Mouse (Mus musculus) lung, postnatal 0 days (tissue): ENCODE measurements at regions not wholly inside any gene's neighbourhood (a gene's known extent, or its start where the extent isn't known, plus 50 kb on each side); places are given as distances from the start of the nearest gene placed in this dataset.
"Not testable (repeated sequence)": the region's sequence is repeated elsewhere in the genome, so short reads cannot be mapped to it uniquely, and the experiment has no call there.

Experiments used
- ATAC-seq: fragments of 200-750 bp; cut with Nextera tagmentation; 2 replicates; pipeline ENCODE4 v1.8.0; 2017; ENCODE audit warnings: moderate library complexity
- DNase-seq: peaks from one replicate; pipeline ENCODE4 v3.0.0-alpha.2; 2016; ENCODE audit warnings: low spot score
- H3K27ac ChIP-seq: fragments of 300-500 bp; sonication (generic); 2 replicates; pipeline ENCODE4 v1.5.1; 2014; ENCODE audit warnings: antibody characterized with exemption, mild to moderate bottlenecking, low read length, mixed read lengths
- H3K27me3 ChIP-seq: fragments of 300-500 bp; sonication (generic); replicated peaks from 2 replicates; pipeline ENCODE4 v1.6.1; 2014; ENCODE audit warnings: low read length, mixed read lengths; ENCODE audit not compliant: insufficient read depth
- H3K36me3 ChIP-seq: fragments of 300-500 bp; sonication (generic); 2 replicates; pipeline ENCODE4 v1.6.1; 2014; ENCODE audit warnings: low read length, mixed read lengths; ENCODE audit not compliant: insufficient read depth
- H3K4me1 ChIP-seq: fragments of 300-500 bp; sonication (generic); 2 replicates; pipeline ENCODE4 v1.6.1; 2014; ENCODE audit warnings: antibody characterized with exemption, low read depth, low read length, mixed read lengths; ENCODE audit not compliant: insufficient read depth
- H3K4me2 ChIP-seq: fragments of 300-500 bp; sonication (generic); replicated peaks from 2 replicates; pipeline ENCODE4 v1.6.1; 2014; ENCODE audit warnings: low read depth, mild to moderate bottlenecking, low read length, moderate library complexity, mixed read lengths
- H3K4me3 ChIP-seq: fragments of 300-500 bp; sonication (generic); 2 replicates; pipeline ENCODE4 v1.5.1; 2014; ENCODE audit warnings: low read depth, low read length
- H3K9ac ChIP-seq: fragments of 300-500 bp; sonication (generic); replicated peaks from 2 replicates; pipeline ENCODE4 v1.6.1; 2014; ENCODE audit warnings: low read depth, mild to moderate bottlenecking
- H3K9me3 ChIP-seq: fragments of 300-500 bp; sonication (generic); 2 replicates; pipeline ENCODE4 v1.6.1; 2016; ENCODE audit warnings: low read length, mixed read lengths
- CTCF ChIP-seq: IDR thresholded peaks from 2 replicates; pipeline ENCODE4 v1.5.1; 2016; ENCODE audit warnings: antibody characterized with exemption, mild to moderate bottlenecking
- EP300 ChIP-seq: IDR thresholded peaks from 2 replicates; pipeline ENCODE4 v1.6.1; 2016; ENCODE audit warnings: antibody characterized with exemption, mild to moderate bottlenecking, control low read depth
- WGBS: fragments of 180-500 bp; shearing (Covaris S2); extraction: QIAGEN DNeasy Blood & Tissue Kit; methylation state at CpG from one replicate; pipeline ENCODE4 v1.1.7; 2014; 5-methylcytosine and 5-hydroxymethylcytosine counted together

GRCm38 (mm10) chr9:41426698-41427097 lies 265.2 kb upstream of the Ubash3b start:
- Histone ChIP-seq H3K9me3 (no peaks in the 10 kb centered on the region), H3K36me3 (no peaks in the 10 kb centered on the region)

GRCm38 (mm10) chr9:41425225-41425624 lies 263.7 kb upstream of the Ubash3b start:
- TF ChIP-seq CTCF (no peak), EP300 (no peak)
- Histone ChIP-seq H3K36me3 (no peaks in the 10 kb centered on the region), H3K27ac (no peak overlapping the region), H3K27me3 (no peaks in the 10 kb centered on the region), H3K4me2 (no peak overlapping the region), H3K9me3 (no peaks in the 10 kb centered on the region), H3K9ac (no peak overlapping the region), H3K4me3 (no peak overlapping the region), H3K4me1 (no peaks in the 10 kb centered on the region)
- DNase-seq, result no peak
- WGBS, result 91% methylated on average over 6 of the region's 6 CpGs
- no peak for ATAC-seq

More at GRCm38 (mm10) chr9:41426698-41427097, 265.2 kb upstream of the Ubash3b start:
- Histone ChIP-seq H3K4me1 (no peaks in the 10 kb centered on the region), H3K4me2 (no peak overlapping the region), H3K27ac (no peak overlapping the region), H3K27me3 (no peaks in the 10 kb centered on the region), H3K9ac (no peak overlapping the region), H3K4me3 (no peak overlapping the region)
- DNase-seq (no peak), ATAC-seq (no peak)
- WGBS, result 73% methylated on average over 7 of the region's 7 CpGs
- TF ChIP-seq EP300 (no peak), CTCF (no peak)

- Histone ChIP-seq H3K27ac (no peak overlapping the region), H3K4me2 (no peak overlapping the region), H3K36me3 (no peaks in the 10 kb centered on the region), H3K9me3 (no peaks in the 10 kb centered on the region), H3K4me3 (no peak overlapping the region), H3K27me3 (no peaks in the 10 kb centered on the region), H3K4me1 (no peaks in the 10 kb centered on the region), H3K9ac (no peak overlapping the region)
- TF ChIP-seq CTCF (no peak), EP300 (no peak)
- no peak for ATAC-seq
- WGBS, result 59% methylated on average over 3 of the region's 3 CpGs
- DNase-seq, result no peak
These were observed 252.3 kb upstream of the Ubash3b start for GRCm38 (mm10) chr9:41413791-41414190.

GRCm38 (mm10) chr9:41413091-41413490 lies 251.6 kb upstream of the Ubash3b start:
- H3K9ac ChIP-seq, DNase-seq, H3K4me2 ChIP-seq, H3K27ac ChIP-seq, H3K4me1 ChIP-seq, H3K36me3 ChIP-seq, H3K9me3 ChIP-seq, ATAC-seq, H3K4me3 ChIP-seq, H3K27me3 ChIP-seq: not testable (repeated sequence)

- no peaks in the 10 kb centered on the region for H3K27me3 ChIP-seq
- no peaks in the 10 kb centered on the region for H3K36me3 ChIP-seq
- no peak overlapping the region for H3K4me2 ChIP-seq
- H3K9ac ChIP-seq, result no peak overlapping the region
- DNase-seq (no peak), ATAC-seq (no peak)
- H3K9me3 ChIP-seq, result no peaks in the 10 kb centered on the region
- no peak for TF ChIP-seq EP300
- no peak for TF ChIP-seq CTCF
- H3K4me1 ChIP-seq, result no peaks in the 10 kb centered on the region
- 39% methylated on average over 5 of the region's 5 CpGs for WGBS
- no peak overlapping the region for H3K27ac ChIP-seq
- no peak overlapping the region for H3K4me3 ChIP-seq
These were observed 250.8 kb upstream of the Ubash3b start for GRCm38 (mm10) chr9:41412174-41412757.

- H3K9me3 ChIP-seq, result no peaks in the 10 kb centered on the region
- no peak overlapping the region for H3K27ac ChIP-seq
- TF ChIP-seq CTCF, result no peak
- TF ChIP-seq EP300, result no peak
- no peaks in the 10 kb centered on the region for H3K36me3 ChIP-seq
- no peak for ATAC-seq
- H3K4me3 ChIP-seq, result no peak overlapping the region
- DNase-seq, result no peak
- H3K9ac ChIP-seq, result no peak overlapping the region
- WGBS, result 25% methylated on average over 2 of the region's 2 CpGs
- H3K4me1 ChIP-seq, result no peaks in the 10 kb centered on the region
- H3K4me2 ChIP-seq, result no peak overlapping the region
- no peaks in the 10 kb centered on the region for H3K27me3 ChIP-seq
These were observed 246.8 kb upstream of the Ubash3b start for GRCm38 (mm10) chr9:41408301-41408700.

GRCm38 (mm10) chr9:41407078-41407477 lies 245.6 kb upstream of the Ubash3b start:
- Histone ChIP-seq H3K36me3 (no peaks in the 10 kb centered on the region), H3K4me1 (no peaks in the 10 kb centered on the region), H3K4me3 (no peak overlapping the region), H3K4me2 (no peak overlapping the region), H3K9me3 (no peaks in the 10 kb centered on the region), H3K27me3 (no peaks in the 10 kb centered on the region), H3K27ac (no peak overlapping the region), H3K9ac (no peak overlapping the region)
- no peak for TF ChIP-seq EP300
- TF ChIP-seq CTCF, result no peak
- DNase-seq, result no peak
- WGBS, result 69% methylated on average over 2 of the region's 2 CpGs
- no peak for ATAC-seq
